Mouse (Mus musculus) liver, embryonic 16.5 days (tissue): ENCODE measurements at regions not wholly inside any gene's neighbourhood (a gene's known extent, or its start where the extent isn't known, plus 50 kb on each side); places are given as distances from the start of the nearest gene placed in this dataset.

Source experiments
- ATAC-seq: fragments of 200-750 bp; cut with Nextera tagmentation; 2 replicates; pipeline ENCODE4 v1.8.0; 2017; ENCODE audit warnings: low read depth, mild to moderate bottlenecking, moderate number of reproducible peaks, moderate library complexity
- H3K27ac ChIP-seq: fragments of 300-500 bp; sonication (generic); 2 replicates; pipeline ENCODE4 v1.5.1; 2014; ENCODE audit warnings: mild to moderate bottlenecking, low read length
- H3K27me3 ChIP-seq: fragments of 300-500 bp; sonication (generic); 2 replicates; pipeline ENCODE4 v1.6.1; 2014; ENCODE audit warnings: low read depth, low read length, mixed read lengths; ENCODE audit not compliant: control insufficient read depth, insufficient read depth
- H3K36me3 ChIP-seq: fragments of 300-500 bp; sonication (generic); 2 replicates; pipeline ENCODE4 v1.6.1; 2014; ENCODE audit warnings: mild to moderate bottlenecking; ENCODE audit not compliant: control insufficient read depth, insufficient read depth
- H3K4me1 ChIP-seq: fragments of 300-500 bp; sonication (generic); 2 replicates; pipeline ENCODE4 v1.6.1; 2014; ENCODE audit warnings: low read depth, low read length, mixed read lengths; ENCODE audit not compliant: control insufficient read depth
- H3K4me2 ChIP-seq: fragments of 300-500 bp; sonication (generic); 2 replicates; pipeline ENCODE4 v1.6.1; 2014; ENCODE audit warnings: low read depth, low read length, mixed read lengths
- H3K4me3 ChIP-seq: fragments of 300-500 bp; sonication (generic); 2 replicates; pipeline ENCODE4 v1.5.1; 2014; ENCODE audit warnings: low read depth, mild to moderate bottlenecking, low read length
- H3K9ac ChIP-seq: fragments of 300-500 bp; sonication (generic); 2 replicates; pipeline ENCODE4 v1.6.1; 2014; ENCODE audit warnings: low read depth, low read length
- H3K9me3 ChIP-seq: fragments of 300-500 bp; sonication (generic); replicated peaks from 2 replicates; pipeline ENCODE4 v1.6.1; 2016; ENCODE audit warnings: low read length; ENCODE audit not compliant: control insufficient read depth
- WGBS: fragments of 180-500 bp; shearing (Covaris S2); extraction: QIAGEN DNeasy Blood & Tissue Kit; methylation state at CpG from one replicate; pipeline ENCODE4 v1.1.7; 2014; ENCODE audit not compliant: insufficient replicate concordance; 5-methylcytosine and 5-hydroxymethylcytosine counted together

DNA sequence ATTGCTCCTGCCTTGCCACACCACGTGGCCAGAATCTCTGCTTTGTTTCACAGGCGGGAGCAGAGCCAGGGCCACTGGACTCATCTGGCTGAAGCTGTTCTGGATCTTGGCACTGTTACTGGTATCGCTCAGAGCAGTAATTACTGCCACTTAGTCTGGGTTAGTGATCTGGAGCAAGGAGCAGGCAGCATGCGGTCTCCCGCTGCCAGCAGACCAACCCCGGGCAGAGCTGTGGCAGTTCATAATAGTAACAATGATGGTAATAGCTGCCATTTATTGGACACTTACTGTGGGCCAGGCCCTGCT lies 217.3 kb upstream of the 4930535I16Rik start:
- no peak for ATAC-seq
- H3K4me3 ChIP-seq = no peak overlapping the region

DNA sequence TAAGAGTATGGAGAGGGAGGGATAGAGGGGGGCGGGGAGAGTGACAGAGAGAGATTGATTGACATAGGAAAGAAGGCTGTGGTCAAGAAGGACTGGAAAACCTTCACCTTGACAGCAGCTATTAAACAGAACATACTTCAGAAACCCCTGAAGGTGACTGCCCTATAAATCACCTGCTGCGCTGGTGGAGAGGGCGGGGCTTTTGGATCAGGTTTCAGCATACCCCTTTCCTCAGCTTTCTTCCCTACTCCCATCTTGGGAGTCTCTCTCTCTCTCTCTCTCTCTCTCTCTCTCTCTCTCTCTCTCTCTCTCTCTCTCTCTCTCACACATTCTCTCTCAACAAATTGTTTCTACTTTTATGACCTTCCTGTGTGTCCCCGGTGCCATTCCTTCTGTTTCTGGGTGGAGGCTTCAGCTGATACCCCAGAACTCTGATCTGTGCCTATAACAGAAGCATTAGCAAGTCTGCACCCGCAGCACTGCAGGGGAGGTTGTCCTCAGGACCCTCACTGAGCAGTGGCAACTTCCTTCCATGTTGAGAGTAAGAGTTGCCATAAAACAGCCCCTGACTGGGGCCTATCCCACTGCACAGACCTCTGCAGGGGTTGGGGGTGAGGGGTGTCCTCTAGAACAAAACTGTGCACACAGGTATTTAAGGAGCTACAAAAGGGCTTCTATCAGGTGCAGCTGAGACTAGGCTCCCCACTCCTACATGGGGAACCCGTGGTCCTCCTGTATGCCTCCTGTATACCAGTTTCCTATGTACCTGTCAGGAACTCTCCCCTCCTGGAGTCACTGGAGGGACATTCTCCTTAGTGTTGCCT lies 216.7 kb upstream of the 4930535I16Rik start:
- no peak overlapping the region for H3K9ac ChIP-seq
- 14% methylated on average over 6 of the region's 6 CpGs for WGBS
- no peaks in the 10 kb centered on the region for H3K9me3 ChIP-seq
- ATAC-seq = no peak
- no peak overlapping the region for H3K27ac ChIP-seq
- no peak overlapping the region for H3K4me3 ChIP-seq
- H3K27me3 ChIP-seq = no peaks in the 10 kb centered on the region
- H3K36me3 ChIP-seq = no peaks in the 10 kb centered on the region
- H3K4me2 ChIP-seq = no peak overlapping the region
- H3K4me1 ChIP-seq = no peaks in the 10 kb centered on the region

More for the DNA sequence above, 217.3 kb upstream of the 4930535I16Rik start:
- H3K9me3 ChIP-seq = no peaks in the 10 kb centered on the region
- H3K9ac ChIP-seq = no peak overlapping the region
- H3K36me3 ChIP-seq = no peaks in the 10 kb centered on the region
- no peaks in the 10 kb centered on the region for H3K4me1 ChIP-seq
- H3K27ac ChIP-seq = no peak overlapping the region
- no peak overlapping the region for H3K4me2 ChIP-seq
- H3K27me3 ChIP-seq = no peaks in the 10 kb centered on the region
- WGBS = 52% methylated on average over 6 of the region's 6 CpGs

DNA sequence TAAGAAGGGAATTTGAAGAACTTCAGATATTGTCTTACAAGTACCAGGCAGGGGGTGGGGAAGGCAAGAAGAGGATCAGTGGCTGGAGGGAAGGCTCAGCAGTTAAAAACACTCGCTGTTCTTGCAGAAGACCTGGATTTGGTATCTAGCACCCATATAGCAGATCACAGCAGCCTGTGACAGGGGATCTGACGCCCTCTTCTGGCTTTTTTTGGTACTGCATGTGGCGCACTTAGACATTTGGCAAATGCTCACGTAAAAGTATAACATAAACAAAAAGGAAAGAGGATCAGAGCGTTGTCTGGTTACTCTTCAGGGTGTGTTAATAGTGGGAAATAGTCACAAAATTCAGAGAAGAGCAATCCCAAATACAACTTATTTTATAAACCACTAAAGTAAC lies 213.1 kb upstream of the 4930535I16Rik start:
- no peak for ATAC-seq
- Histone ChIP-seq H3K9me3 (no peaks in the 10 kb centered on the region), H3K27ac (no peak overlapping the region), H3K4me2 (no peak overlapping the region), H3K36me3 (no peaks in the 10 kb centered on the region), H3K4me3 (no peak overlapping the region), H3K4me1 (no peaks in the 10 kb centered on the region), H3K9ac (no peak overlapping the region), H3K27me3 (no peaks in the 10 kb centered on the region)
- WGBS = 49% methylated on average over 5 of the region's 5 CpGs

DNA sequence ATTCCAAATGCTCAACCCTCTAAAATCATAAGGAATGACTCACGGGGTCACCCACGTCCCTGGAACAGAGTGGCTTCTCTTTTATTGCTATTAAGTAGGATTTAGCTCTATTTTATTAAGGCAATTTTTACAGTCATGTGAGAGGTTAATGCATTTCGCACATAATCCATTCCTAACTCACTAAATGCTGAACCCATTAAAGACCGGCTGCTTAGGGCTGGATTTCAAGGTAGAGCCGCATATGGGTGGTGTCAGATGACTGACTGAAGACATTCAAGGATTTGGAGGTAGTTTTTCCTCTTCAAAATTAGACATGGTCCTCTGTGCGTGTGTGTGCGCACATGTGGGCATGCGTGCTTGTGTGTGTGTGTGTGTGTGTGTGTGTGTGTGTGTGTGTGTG lies 208.4 kb upstream of the 4930535I16Rik start:
- Histone ChIP-seq H3K4me3 (no peak overlapping the region), H3K9me3 (no peaks in the 10 kb centered on the region), H3K36me3 (no peaks in the 10 kb centered on the region), H3K9ac (no peak overlapping the region), H3K27me3 (no peaks in the 10 kb centered on the region), H3K4me2 (no peak overlapping the region), H3K27ac (no peak overlapping the region), H3K4me1 (no peaks in the 10 kb centered on the region)
- WGBS = 75% methylated on average over 8 of the region's 8 CpGs
- no peak for ATAC-seq

GRCm38 (mm10) chr4:124120334-124120733 lies 202.5 kb upstream of the 4930535I16Rik start:
- H3K4me1 ChIP-seq = no peaks in the 10 kb centered on the region
- WGBS = 46% methylated on average over 6 of the region's 6 CpGs
- H3K36me3 ChIP-seq = no peaks in the 10 kb centered on the region
- H3K9me3 ChIP-seq = no peaks in the 10 kb centered on the region
- H3K9ac ChIP-seq = no peak overlapping the region
- ATAC-seq = no peak
- H3K4me2 ChIP-seq = no peak overlapping the region
- no peaks in the 10 kb centered on the region for H3K27me3 ChIP-seq
- H3K4me3 ChIP-seq = no peak overlapping the region
- no peak overlapping the region for H3K27ac ChIP-seq

- no peak overlapping the region for H3K9ac ChIP-seq
- no peaks in the 10 kb centered on the region for H3K36me3 ChIP-seq
- no peaks in the 10 kb centered on the region for H3K9me3 ChIP-seq
- no peaks in the 10 kb centered on the region for H3K4me1 ChIP-seq
- H3K27me3 ChIP-seq = no peaks in the 10 kb centered on the region
- H3K4me2 ChIP-seq = no peak overlapping the region
- no peak overlapping the region for H3K4me3 ChIP-seq
- no peak overlapping the region for H3K27ac ChIP-seq
- whole genome bisulfite sequencing = 57% methylated on average over 12 of the region's 12 CpGs
- no peak for ATAC-seq
Observed at GRCm38 (mm10) chr4:124113856-124114345, 196.1 kb upstream of the 4930535I16Rik start.

DNA sequence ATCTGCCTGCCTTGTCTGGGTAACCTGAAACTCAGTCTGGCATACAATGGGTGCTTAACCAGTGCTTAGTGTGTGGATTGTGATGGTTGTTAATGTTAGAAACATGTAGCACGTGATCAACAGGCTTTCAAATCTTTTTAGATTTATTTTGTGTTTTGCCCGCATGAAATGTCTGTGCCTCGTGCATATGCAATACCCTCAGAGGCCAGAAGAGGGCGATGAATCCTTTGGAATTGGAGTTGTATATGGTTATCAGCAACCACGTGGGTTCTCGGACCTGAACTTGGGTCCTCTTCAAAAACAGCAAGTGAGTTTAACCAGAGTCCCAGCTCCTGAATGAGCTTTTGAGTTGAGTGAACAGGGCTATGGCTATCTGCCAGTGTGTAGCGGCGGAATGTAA lies 192.9 kb upstream of the 4930535I16Rik start:
- Histone ChIP-seq H3K27ac (no peak overlapping the region), H3K4me2 (no peak overlapping the region), H3K4me3 (no peak overlapping the region), H3K27me3 (no peaks in the 10 kb centered on the region), H3K36me3 (no peaks in the 10 kb centered on the region), H3K9ac (no peak overlapping the region), H3K4me1 (no peaks in the 10 kb centered on the region), H3K9me3 (no peaks in the 10 kb centered on the region)
- ATAC-seq = no peak
- WGBS = 47% methylated on average over 8 of the region's 8 CpGs

DNA sequence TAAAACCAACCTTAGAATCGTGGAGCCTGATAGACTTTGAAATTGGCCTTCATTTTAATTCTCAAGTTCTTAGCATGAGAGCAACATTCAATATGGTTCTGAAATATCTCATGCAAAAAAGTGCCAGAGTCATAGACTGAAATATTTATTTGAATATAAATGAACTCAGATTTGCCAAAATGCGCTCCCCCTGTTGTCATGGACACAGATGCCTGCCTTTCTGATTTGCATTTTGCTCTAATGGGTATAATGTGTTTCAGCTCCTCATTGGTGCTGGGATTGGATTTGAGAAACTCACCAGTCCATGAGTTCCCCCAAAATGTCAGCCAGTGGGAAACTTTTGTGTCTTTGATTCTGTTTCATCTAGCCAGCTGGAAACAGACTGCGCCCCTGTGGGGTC lies 191.5 kb upstream of the 4930535I16Rik start:
- H3K36me3 ChIP-seq = no peaks in the 10 kb centered on the region
- 55% methylated on average over 3 of the region's 3 CpGs for WGBS
- H3K9ac ChIP-seq = no peak overlapping the region
- no peaks in the 10 kb centered on the region for H3K9me3 ChIP-seq
- no peak overlapping the region for H3K27ac ChIP-seq
- H3K27me3 ChIP-seq = no peaks in the 10 kb centered on the region
- H3K4me1 ChIP-seq = no peaks in the 10 kb centered on the region
- H3K4me2 ChIP-seq = no peak overlapping the region
- H3K4me3 ChIP-seq = no peak overlapping the region
- no peak for ATAC-seq

- ATAC-seq = no peak
- WGBS = 25% methylated on average over 2 of the region's 2 CpGs
- Histone ChIP-seq H3K27me3 (no peaks in the 10 kb centered on the region), H3K9ac (no peak overlapping the region), H3K4me1 (no peaks in the 10 kb centered on the region), H3K27ac (no peak overlapping the region), H3K4me2 (no peak overlapping the region), H3K4me3 (no peak overlapping the region), H3K9me3 (no peaks in the 10 kb centered on the region), H3K36me3 (no peaks in the 10 kb centered on the region)
Observed at GRCm38 (mm10) chr4:124102684-124103083, 184.9 kb upstream of the 4930535I16Rik start.
